Mouse (Mus musculus): Measurements from ENCODE around the gene Sowahc. TPM values are rescaled to one million over a fixed set of nuclear protein-coding genes. Genes with fewer than 3 reads are reported as not detected.

Sowahc gene
- total and polyA plus RNA-seq, 3 experiments, result 1.0 to 1.3 (median 1.2) TPM

DNA sequence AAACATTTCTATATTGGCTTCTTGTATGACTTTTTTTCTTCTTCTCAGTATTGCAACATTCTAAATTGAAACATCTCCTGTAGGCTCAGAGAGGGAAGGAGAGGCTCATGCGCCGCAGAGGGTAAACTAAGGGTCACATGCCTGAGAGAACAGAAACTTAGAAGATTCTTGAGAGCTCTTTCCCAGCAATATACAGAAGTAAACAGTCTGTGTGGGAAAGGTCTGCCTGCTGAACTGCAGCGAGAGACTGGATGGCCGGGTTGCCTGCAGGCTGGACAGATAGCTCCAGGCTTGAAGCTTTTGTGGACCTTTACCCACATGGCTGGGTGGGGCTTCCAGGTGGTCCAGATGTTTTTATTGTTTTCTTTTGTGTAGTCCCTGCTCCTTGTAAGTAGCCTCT, 43.9 kb downstream of the Sowahc start:
- Histone ChIP-seq H3K9ac (ENCODE audit: low read depth, low read length) (no peak overlapping the region), H3K27ac (peak overlapping the region; percentile 15), H3K27me3 (ENCODE audit: control insufficient read depth, insufficient read depth, low read length) (no peaks in the 10 kb centered on the region), H3K4me1 (ENCODE audit: control insufficient read depth, insufficient read depth, low read length) (peaks cover 2% of the 10 kb centered on the region; the same call in 1 of the 2 replicates), H3K79me2 (replicated peaks; ENCODE audit: control insufficient read depth, insufficient read depth, low read length) (no peaks in the 10 kb centered on the region), H3K4me3 (no peak overlapping the region), H3K36me3 (ENCODE audit: control insufficient read depth, insufficient read depth, low read length) (no peaks in the 10 kb centered on the region)
- intact Hi-C loops (cut with DNase I), result loop anchor here (5.0 kb wide), 1 partner anchor 43 kb away; the partner anchor contains the start of genes Sept10 and Sowahc
- DNase-seq, result peak; percentile 25 to 27
- 41% methylated on average over 4 of the region's 4 CpGs for WGBS
- no peak for TF ChIP-seq POLR2A (IDR thresholded peaks at IDR 0.05; ENCODE audit: insufficient read depth, low read depth, low read length)
- no peak for TF ChIP-seq EP300 (IDR thresholded peaks at IDR 0.05; ENCODE audit: insufficient read depth, low read depth, low read length)
- TF ChIP-seq CTCF (IDR thresholded peaks at IDR 0.05), result no peak

GRCm38 (mm10) chr10:59266097-59266496, 44.3 kb downstream of the Sowahc start:
- Histone ChIP-seq H3K79me2 (replicated peaks; ENCODE audit: control insufficient read depth, insufficient read depth, low read length) (no peaks in the 10 kb centered on the region), H3K36me3 (ENCODE audit: control insufficient read depth, insufficient read depth, low read length) (no peaks in the 10 kb centered on the region), H3K4me1 (ENCODE audit: control insufficient read depth, insufficient read depth, low read length) (peaks cover 2% of the 10 kb centered on the region; the same call in 1 of the 2 replicates), H3K27ac (peak overlapping the region; percentile 15), H3K9ac (ENCODE audit: low read depth, low read length) (no peak overlapping the region), H3K4me3 (no peak overlapping the region), H3K27me3 (ENCODE audit: control insufficient read depth, insufficient read depth, low read length) (no peaks in the 10 kb centered on the region)
- 47% methylated on average over 1 of the region's 1 CpGs for WGBS
- TF ChIP-seq CTCF (IDR thresholded peaks at IDR 0.05) (no peak), POLR2A (IDR thresholded peaks at IDR 0.05; ENCODE audit: insufficient read depth, low read depth, low read length) (no peak), EP300 (IDR thresholded peaks at IDR 0.05; ENCODE audit: insufficient read depth, low read depth, low read length) (no peak)
- DNase-seq, result peak; percentile 47 to 51
- intact Hi-C loops (cut with DNase I), result loop anchor here (5.0 kb wide), 1 partner anchor 44 kb away; the partner anchor contains the start of genes Sept10 and Sowahc

GRCm38 (mm10) chr10:59267275-59267674, 45.5 kb downstream of the Sowahc start:
- DNase-seq, result no peak
- no peaks in the 10 kb centered on the region for H3K36me3 ChIP-seq (ENCODE audit: control insufficient read depth, insufficient read depth, low read length)
- intact Hi-C loops (cut with DNase I), result loop anchor here (5.0 kb wide), 1 partner anchor 45 kb away; the partner anchor contains the start of genes Sept10 and Sowahc

DNA sequence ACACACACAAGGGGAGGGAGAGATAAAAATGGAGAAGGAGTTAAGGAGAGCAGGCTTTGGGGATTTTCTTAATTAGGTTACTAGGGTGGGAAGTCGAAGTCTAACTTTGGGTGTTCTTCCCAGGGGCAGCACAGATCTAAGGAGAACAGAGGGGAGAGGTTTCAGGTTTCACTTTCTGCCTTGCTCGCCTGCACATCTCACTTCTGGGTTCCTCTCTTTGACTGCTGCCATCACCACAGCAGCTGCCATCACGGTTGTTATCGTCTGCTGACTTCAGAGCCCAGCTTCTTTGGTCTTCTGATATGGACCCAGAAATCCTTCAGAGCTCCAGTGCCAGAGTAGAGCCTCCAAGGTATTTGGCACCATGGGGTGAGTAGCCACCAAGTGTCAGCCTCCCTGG, 46.4 kb downstream of the Sowahc start:
- Histone ChIP-seq H3K79me2 (replicated peaks; ENCODE audit: control insufficient read depth, insufficient read depth, low read length) (no peaks in the 10 kb centered on the region), H3K36me3 (ENCODE audit: control insufficient read depth, insufficient read depth, low read length) (no peaks in the 10 kb centered on the region), H3K9ac (ENCODE audit: low read depth, low read length) (no peak overlapping the region), H3K27ac (no peak overlapping the region), H3K4me1 (ENCODE audit: control insufficient read depth, insufficient read depth, low read length) (peaks cover 2% of the 10 kb centered on the region; the same call in 1 of the 2 replicates), H3K27me3 (ENCODE audit: control insufficient read depth, insufficient read depth, low read length) (no peaks in the 10 kb centered on the region), H3K4me3 (no peak overlapping the region)
- DNase-seq, result no peak
- WGBS, result 60% methylated on average over 4 of the region's 4 CpGs
- TF ChIP-seq CTCF (IDR thresholded peaks at IDR 0.05) (no peak), POLR2A (IDR thresholded peaks at IDR 0.05; ENCODE audit: insufficient read depth, low read depth, low read length) (no peak), EP300 (IDR thresholded peaks at IDR 0.05; ENCODE audit: insufficient read depth, low read depth, low read length) (no peak)
- intact Hi-C loops (cut with DNase I), result loop anchor here (5.0 kb wide), 1 partner anchor 46 kb away; the partner anchor contains the start of genes Sept10 and Sowahc

More at GRCm38 (mm10) chr10:59267275-59267674, 45.5 kb downstream of the Sowahc start:
- H3K27me3 ChIP-seq (ENCODE audit: control insufficient read depth, insufficient read depth, low read length), result no peaks in the 10 kb centered on the region
- no peak overlapping the region for H3K27ac ChIP-seq
- H3K79me2 ChIP-seq (replicated peaks; ENCODE audit: control insufficient read depth, insufficient read depth, low read length), result no peaks in the 10 kb centered on the region
- 99% methylated on average over 2 of the region's 2 CpGs for WGBS
- H3K9ac ChIP-seq (ENCODE audit: low read depth, low read length), result no peak overlapping the region
- H3K4me3 ChIP-seq, result no peak overlapping the region
- no peak for TF ChIP-seq CTCF (IDR thresholded peaks at IDR 0.05)
- no peak for TF ChIP-seq POLR2A (IDR thresholded peaks at IDR 0.05; ENCODE audit: insufficient read depth, low read depth, low read length)
- TF ChIP-seq EP300 (IDR thresholded peaks at IDR 0.05; ENCODE audit: insufficient read depth, low read depth, low read length), result no peak
- peaks cover 2% of the 10 kb centered on the region; the same call in 1 of the 2 replicates for H3K4me1 ChIP-seq (ENCODE audit: control insufficient read depth, insufficient read depth, low read length)

- Histone ChIP-seq H3K4me3 (no peak overlapping the region), H3K36me3 (ENCODE audit: control insufficient read depth, insufficient read depth, low read length) (no peaks in the 10 kb centered on the region), H3K9ac (ENCODE audit: low read depth, low read length) (no peak overlapping the region), H3K4me1 (ENCODE audit: control insufficient read depth, insufficient read depth, low read length) (peaks cover 2% of the 10 kb centered on the region; the same call in 1 of the 2 replicates), H3K79me2 (replicated peaks; ENCODE audit: control insufficient read depth, insufficient read depth, low read length) (no peaks in the 10 kb centered on the region), H3K27me3 (ENCODE audit: control insufficient read depth, insufficient read depth, low read length) (no peaks in the 10 kb centered on the region), H3K27ac (no peak overlapping the region)
- no peak for TF ChIP-seq POLR2A (IDR thresholded peaks at IDR 0.05; ENCODE audit: insufficient read depth, low read depth, low read length)
- TF ChIP-seq CTCF (IDR thresholded peaks at IDR 0.05), result no peak
- no peak for TF ChIP-seq EP300 (IDR thresholded peaks at IDR 0.05; ENCODE audit: insufficient read depth, low read depth, low read length)
- intact Hi-C loops (cut with DNase I), result loop anchor here (5.0 kb wide), 1 partner anchor 46 kb away; the partner anchor contains the start of genes Sept10 and Sowahc
- DNase-seq, result no peak
- 73% methylated on average over 3 of the region's 3 CpGs for WGBS
Observed at GRCm38 (mm10) chr10:59268754-59269153, 47.0 kb downstream of the Sowahc start.

- 72% methylated on average over 5 of the region's 5 CpGs for WGBS
- H3K9ac ChIP-seq (ENCODE audit: low read depth, low read length), result no peak overlapping the region
- no peaks in the 10 kb centered on the region for H3K27me3 ChIP-seq (ENCODE audit: control insufficient read depth, insufficient read depth, low read length)
- no peak overlapping the region for H3K27ac ChIP-seq
- intact Hi-C loops (cut with DNase I), result no loop called here
- H3K79me2 ChIP-seq (replicated peaks; ENCODE audit: control insufficient read depth, insufficient read depth, low read length), result no peaks in the 10 kb centered on the region
- H3K4me3 ChIP-seq, result no peak overlapping the region
- TF ChIP-seq CTCF (IDR thresholded peaks at IDR 0.05), result no peak
- TF ChIP-seq EP300 (IDR thresholded peaks at IDR 0.05; ENCODE audit: insufficient read depth, low read depth, low read length), result no peak
- no peak for TF ChIP-seq POLR2A (IDR thresholded peaks at IDR 0.05; ENCODE audit: insufficient read depth, low read depth, low read length)
- H3K4me1 ChIP-seq (ENCODE audit: control insufficient read depth, insufficient read depth, low read length), result peaks cover 3% of the 10 kb centered on the region; the same call in 1 of the 2 replicates
- DNase-seq, result no peak
- no peaks in the 10 kb centered on the region for H3K36me3 ChIP-seq (ENCODE audit: control insufficient read depth, insufficient read depth, low read length)
Observed at GRCm38 (mm10) chr10:59275745-59276144, 54.0 kb downstream of the Sowahc start.

Other genes starting within 250 kb of the Sowahc start
- 10 to 100 TPM; 15.2 to 17.3 TPM for gene Sept10, start 106 bp upstream of the Sowahc start, total RNA-seq (2021)
- 8.4 and 13.1 TPM in 2 replicates for gene Sept10, start 106 bp upstream of the Sowahc start, polyA plus RNA-seq (2012; rRNA removed)
- 10 to 100 TPM; 42.4 to 48.0 TPM for gene P4ha1, start 101.3 kb downstream of the Sowahc start, total RNA-seq (2021)
- gene P4ha1, start 101.3 kb downstream of the Sowahc start, polyA plus RNA-seq (2012; rRNA removed), result 14.8 and 34.7 TPM in 2 replicates
- gene Gm10273, start 173.7 kb downstream of the Sowahc start, total RNA-seq (2021), result 100 to 1,000 TPM; 123 to 156 TPM
- gene Gm10273, start 173.7 kb downstream of the Sowahc start, polyA plus RNA-seq (2012; rRNA removed), result 19.1 and 64.0 TPM in 2 replicates
- gene Pla2g12b, start 181.7 kb downstream of the Sowahc start, total RNA-seq (2021), result not detected
- 0.10 TPM in 1 of 2 replicates, not detected in the other for gene Pla2g12b, start 181.7 kb downstream of the Sowahc start, polyA plus RNA-seq (2012; rRNA removed)
- gene Oit3, start 219.8 kb downstream of the Sowahc start, total RNA-seq (2021), result not detected
- gene Oit3, start 219.8 kb downstream of the Sowahc start, polyA plus RNA-seq (2012; rRNA removed), result 0.55 and 0.59 TPM in 2 replicates